Mouse (Mus musculus): Measurements from ENCODE around the gene Ttn. TPM values are rescaled to one million over a fixed set of nuclear protein-coding genes. Genes with fewer than 3 reads are reported as not detected.

Ttn gene
- total RNA-seq, 2 experiments from 2014 or later, result 0.54 to 1.3 TPM

DNA sequence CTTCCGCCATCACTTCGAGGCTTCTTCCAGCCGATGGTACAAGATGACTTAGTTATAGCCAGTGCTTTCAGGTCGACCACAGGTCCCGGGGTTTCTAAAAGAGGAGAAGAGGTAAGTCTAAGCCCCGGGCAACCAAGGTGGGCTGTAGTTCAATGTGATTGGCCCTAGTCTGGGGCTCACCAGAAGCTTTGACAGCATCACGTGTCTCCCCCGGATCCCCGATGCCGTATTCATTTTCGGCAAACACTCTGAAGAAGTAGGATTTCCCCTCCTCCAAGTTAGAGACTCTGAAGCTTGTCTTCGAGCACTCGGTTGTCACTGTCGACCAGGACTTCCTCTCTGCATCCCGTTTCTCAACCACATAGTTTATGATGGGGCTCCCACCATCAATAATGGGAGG lies 225.9 kb downstream of the Ttn start:
- DNase-seq (ENCODE audit: extremely low spot score in 1 of 2, low spot score in 2 of 2), result no peak
- intact Hi-C loops (cut with DNase I), result no loop called here
- no peak overlapping the region for H3K27ac ChIP-seq
- TF ChIP-seq CTCF (IDR thresholded peaks at IDR 0.05), result no peak
- no peak overlapping the region for H3K4me3 ChIP-seq

DNA sequence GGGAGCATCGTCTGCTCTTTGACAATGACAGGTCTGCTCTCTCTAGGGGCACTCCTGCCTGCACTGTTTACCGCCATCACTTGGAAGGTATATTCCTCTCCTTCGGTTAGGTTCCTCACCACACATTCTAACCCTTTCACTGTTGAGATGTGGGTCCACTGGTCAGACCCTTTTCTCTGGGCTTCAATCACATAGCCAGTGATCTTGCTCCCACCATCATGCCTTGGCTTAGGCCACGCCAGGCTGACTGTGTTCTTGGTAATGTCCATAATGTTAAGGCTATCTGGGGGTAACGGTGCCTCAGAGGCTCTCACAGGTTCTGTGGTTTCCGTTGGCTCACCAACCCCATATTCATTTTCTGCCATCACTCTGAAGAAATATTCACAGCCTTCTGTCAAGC lies 230.4 kb downstream of the Ttn start:
- intact Hi-C loops (cut with DNase I), result no loop called here
- no peak overlapping the region for H3K27ac ChIP-seq
- no peak for TF ChIP-seq CTCF (IDR thresholded peaks at IDR 0.05)
- H3K4me3 ChIP-seq, result no peak overlapping the region
- DNase-seq (ENCODE audit: extremely low spot score in 1 of 2, low spot score in 2 of 2), result no peak

DNA sequence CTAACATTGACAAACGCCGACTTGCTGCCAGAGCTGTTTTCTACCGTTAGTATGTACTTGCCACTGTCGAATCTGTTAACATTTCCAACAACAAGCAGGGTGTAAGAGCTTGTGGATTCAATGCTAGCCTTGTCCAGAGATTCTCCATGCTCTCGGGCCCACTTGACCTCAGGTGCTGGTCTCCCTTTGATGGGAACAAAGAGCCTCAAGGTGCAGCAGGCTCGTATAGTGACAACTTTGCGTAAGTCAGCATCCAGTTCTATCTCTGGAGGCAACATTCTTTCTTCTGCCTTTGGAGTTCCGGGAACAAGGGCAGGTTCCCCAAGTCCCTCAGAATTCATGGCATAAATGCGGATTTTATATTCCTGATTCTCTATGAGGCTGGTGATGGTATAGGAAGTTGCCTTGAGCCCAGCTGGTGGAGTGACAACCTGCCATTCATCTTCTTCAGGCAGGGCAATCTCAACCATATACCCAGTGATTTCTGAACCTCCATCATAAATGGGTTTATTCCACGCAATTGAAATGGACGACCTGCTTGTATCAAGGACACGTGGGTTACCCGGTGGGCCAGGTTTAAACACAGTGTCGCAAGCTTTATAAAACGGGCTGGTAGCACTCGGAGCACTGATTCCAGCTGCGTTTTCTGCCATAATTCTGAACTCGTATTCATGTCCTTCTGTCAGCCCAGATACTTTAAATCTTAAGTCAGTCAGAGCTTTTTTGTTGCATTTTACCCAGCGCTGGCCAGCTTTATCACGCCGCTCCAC lies 232.8 kb downstream of the Ttn start:
- DNase-seq (ENCODE audit: extremely low spot score in 1 of 2, low spot score in 2 of 2), result no peak
- TF ChIP-seq CTCF (IDR thresholded peaks at IDR 0.05), result no peak
- no peak overlapping the region for H3K27ac ChIP-seq
- H3K4me3 ChIP-seq, result no peak overlapping the region
- intact Hi-C loops (cut with DNase I), result no loop called here

DNA sequence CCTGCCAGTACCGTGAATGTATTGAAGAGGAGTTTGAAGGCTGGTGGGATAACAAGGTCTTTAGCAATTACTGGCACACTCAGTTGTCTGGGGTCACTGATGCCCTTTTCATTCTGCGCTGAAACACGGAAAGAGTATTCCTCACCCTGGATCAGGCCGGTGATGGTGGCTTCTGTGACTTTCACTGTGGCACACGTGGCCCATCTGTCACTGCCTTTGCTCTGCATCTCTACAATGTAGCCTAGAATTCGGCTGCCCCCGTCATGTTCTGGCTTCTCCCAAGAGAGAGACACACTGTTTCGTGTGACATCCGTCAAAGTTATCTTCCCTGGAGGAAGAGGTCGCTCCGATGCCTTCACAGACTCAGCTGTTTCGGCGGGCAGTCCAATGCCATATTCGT lies 233.7 kb downstream of the Ttn start:
- intact Hi-C loops (cut with DNase I), result no loop called here
- no peak for TF ChIP-seq CTCF (IDR thresholded peaks at IDR 0.05)
- no peak for DNase-seq (ENCODE audit: extremely low spot score in 1 of 2, low spot score in 2 of 2)
- Histone ChIP-seq H3K27ac (no peak overlapping the region), H3K4me3 (no peak overlapping the region)

DNA sequence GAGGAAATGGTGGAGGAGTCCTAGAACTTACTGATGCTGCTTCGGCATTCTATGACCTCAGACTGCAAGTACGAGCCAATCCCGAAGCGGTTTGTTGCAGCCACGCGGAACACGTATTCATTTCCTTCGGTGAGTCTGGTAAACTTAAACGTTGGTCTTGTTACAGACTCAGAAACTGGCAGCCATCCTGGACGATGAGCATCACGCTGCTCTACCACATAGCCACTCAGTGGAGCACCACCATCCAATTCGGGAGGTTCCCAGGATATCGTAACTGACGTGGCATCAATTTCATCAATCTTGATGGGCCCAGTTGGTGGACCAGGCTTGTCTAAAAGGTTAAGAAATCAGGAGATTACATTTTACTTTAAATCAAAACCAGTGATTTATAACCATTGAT lies 262.7 kb downstream of the Ttn start:
- no peak for TF ChIP-seq CTCF (IDR thresholded peaks at IDR 0.05)
- Histone ChIP-seq H3K27ac (no peak overlapping the region), H3K4me3 (no peak overlapping the region)
- no peak for DNase-seq (ENCODE audit: extremely low spot score in 1 of 2, low spot score in 2 of 2)
- intact Hi-C loops (cut with DNase I), result no loop called here

DNA sequence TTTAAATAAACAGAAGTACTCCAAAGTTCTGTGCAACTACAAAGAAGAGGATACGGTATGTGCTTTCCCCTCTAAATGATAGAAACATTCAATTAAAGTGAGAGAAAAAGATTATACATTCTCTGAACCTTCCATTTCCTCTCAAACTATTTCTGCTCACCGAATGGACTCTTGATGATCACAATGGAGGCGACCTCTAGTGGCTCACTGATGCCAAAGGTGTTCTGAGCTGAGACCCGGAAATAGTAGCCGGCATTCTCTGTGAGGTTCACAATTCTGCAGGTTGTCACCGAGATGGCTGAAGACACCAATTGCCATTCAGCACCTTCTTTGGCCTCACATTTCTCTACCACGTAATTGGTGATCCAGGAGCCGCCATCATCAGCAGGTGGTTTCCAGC lies 267.4 kb downstream of the Ttn start:
- Histone ChIP-seq H3K4me3 (no peak overlapping the region), H3K27ac (no peak overlapping the region)
- no peak; the same call in 1 of the 2 replicates for TF ChIP-seq CTCF (IDR thresholded peaks at IDR 0.05)
- no peak for DNase-seq (ENCODE audit: extremely low spot score in 1 of 2, low spot score in 2 of 2)
- intact Hi-C loops (cut with DNase I), result no loop called here

DNA sequence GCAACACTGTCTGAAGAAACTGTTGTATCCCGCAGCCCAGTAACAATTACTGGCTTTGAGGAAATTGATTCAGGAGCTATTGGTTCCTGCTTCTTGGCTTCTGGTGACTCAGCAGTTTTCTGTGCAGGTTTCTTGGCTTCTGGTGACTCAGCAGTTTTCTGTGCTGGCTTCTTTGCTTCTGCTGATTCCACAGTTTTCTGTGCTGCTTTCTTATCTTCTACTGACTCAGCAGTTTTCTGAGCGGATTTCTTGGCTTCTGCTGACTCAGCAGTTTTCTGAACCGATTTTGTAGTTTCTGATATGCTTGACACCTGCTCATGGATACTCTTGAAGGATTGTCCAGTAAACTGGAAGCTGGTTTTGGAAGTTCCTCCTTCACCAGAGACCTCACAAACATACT lies 273.8 kb downstream of the Ttn start:
- TF ChIP-seq CTCF (IDR thresholded peaks at IDR 0.05), result no peak
- no peak for DNase-seq (ENCODE audit: extremely low spot score in 1 of 2, low spot score in 2 of 2)
- Histone ChIP-seq H3K27ac (no peak overlapping the region), H3K4me3 (no peak overlapping the region)
- intact Hi-C loops (cut with DNase I), result no loop called here

DNA sequence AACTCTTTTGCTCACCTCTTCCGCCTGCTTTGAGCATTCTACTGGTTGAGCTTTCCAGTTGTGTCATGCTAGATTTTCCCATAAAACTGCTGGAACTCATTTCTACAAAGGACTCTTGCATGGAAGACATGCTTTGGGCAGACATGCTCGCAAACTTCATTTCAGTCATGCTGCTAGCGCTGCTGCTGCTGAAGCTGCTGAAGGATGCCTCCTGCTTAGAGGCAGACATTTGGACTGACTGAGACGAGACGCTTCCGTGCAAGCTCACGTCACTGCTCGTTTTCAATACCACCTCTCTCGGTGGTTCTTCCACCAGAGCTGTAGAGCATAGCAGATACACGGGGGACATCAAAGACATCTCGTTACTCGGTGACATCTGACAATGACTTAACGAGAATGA lies 276.7 kb downstream of the Ttn start:
- TF ChIP-seq CTCF (IDR thresholded peaks at IDR 0.05), result no peak
- Histone ChIP-seq H3K4me3 (no peak overlapping the region), H3K27ac (no peak overlapping the region)
- DNase-seq (ENCODE audit: extremely low spot score in 1 of 2, low spot score in 2 of 2), result no peak
- intact Hi-C loops (cut with DNase I), result no loop called here

DNA sequence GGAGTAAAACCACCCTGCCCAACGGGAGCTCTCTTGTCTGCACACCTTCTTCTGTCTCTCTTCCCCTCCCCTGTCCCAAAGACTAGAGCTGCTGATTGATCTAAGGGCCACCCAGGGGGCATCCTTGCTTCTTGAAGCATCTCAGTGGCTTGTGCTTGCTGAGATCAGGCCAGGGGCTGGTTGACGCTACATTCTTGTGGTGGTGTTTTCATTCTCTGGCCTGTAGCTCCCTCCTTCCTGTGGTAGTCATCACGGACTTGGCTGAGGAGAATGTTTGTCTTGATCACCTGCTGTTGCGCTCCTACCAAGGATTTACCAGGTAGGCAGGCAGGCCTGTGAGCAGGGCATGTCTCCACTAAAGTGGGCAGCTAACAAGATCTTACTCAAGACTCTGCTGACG lies 279.6 kb downstream of the Ttn start:
- no peak for DNase-seq (ENCODE audit: extremely low spot score in 1 of 2, low spot score in 2 of 2)
- no peak overlapping the region for H3K27ac ChIP-seq
- intact Hi-C loops (cut with DNase I), result no loop called here
- no peak for TF ChIP-seq CTCF (IDR thresholded peaks at IDR 0.05)
- no peak overlapping the region for H3K4me3 ChIP-seq

DNA sequence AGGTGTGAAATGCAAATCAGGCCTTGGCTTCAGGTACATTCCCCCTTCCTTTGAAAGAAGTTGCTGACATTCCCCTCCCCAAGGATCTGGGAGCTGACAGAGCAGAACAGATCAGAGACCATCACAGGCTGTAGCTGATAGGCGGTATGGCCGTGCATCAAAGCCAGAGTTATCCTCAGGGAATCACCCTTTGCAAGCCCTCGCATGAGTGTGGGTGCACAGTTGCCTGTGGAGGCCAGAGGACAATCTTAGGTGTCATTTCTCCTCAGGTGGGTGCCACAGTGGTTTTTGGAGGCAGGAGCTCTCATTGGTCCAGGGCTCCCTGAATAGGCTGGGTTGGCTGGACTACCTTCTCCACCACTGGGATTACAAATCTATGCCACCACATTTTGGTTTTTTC lies 280.2 kb downstream of the Ttn start:
- Histone ChIP-seq H3K4me3 (no peak overlapping the region), H3K27ac (no peak overlapping the region)
- no peak for TF ChIP-seq CTCF (IDR thresholded peaks at IDR 0.05)
- intact Hi-C loops (cut with DNase I), result no loop called here
- no peak for DNase-seq (ENCODE audit: extremely low spot score in 1 of 2, low spot score in 2 of 2)

DNA sequence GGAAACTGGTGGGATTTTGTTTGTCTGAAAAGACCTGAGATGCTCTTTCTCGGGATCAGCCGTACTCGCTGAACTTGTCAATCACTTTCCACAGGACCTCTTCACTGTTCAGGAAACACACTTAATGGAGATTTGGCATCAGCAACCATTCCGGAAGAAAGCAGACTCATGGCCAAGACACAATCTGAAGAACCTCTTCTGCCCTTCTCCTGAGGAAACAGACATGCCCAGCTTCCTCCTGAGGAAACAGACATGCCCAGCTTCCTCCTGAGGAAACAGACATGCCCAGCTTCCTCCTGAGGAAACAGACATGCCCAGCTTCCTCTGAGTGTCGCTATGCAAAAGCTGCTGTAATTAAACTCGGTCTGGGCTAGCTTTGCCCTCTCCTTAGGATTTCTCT lies 287.1 kb downstream of the Ttn start:
- intact Hi-C loops (cut with DNase I), result no loop called here
- no peak for DNase-seq (ENCODE audit: extremely low spot score in 1 of 2, low spot score in 2 of 2)
- H3K27ac ChIP-seq, result no peak overlapping the region
- no peak overlapping the region for H3K4me3 ChIP-seq
- TF ChIP-seq CTCF (IDR thresholded peaks at IDR 0.05), result no peak

DNA sequence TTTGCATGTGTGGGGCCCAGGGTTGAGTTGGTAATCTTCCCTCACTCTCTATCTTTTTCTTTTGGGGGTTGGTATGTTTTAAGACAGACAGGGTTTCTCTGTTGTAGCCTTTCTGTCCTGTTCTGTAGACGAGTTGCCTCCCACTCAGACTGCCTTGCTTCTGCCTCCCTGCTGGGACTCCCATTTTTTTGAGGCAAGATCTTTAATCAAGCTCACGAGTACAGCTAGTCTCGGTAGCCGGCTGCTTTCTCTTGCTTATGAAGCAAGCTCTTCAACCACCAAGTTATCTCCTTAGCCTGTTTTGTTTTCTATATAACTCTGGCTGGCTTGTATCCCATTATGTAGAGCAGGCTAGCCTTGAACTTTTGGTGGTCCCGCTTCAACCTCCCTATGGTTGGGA lies 288.6 kb downstream of the Ttn start:
- intact Hi-C loops (cut with DNase I), result no loop called here
- Histone ChIP-seq H3K27ac (no peak overlapping the region), H3K4me3 (no peak overlapping the region)
- no peak for DNase-seq (ENCODE audit: extremely low spot score in 1 of 2, low spot score in 2 of 2)
- TF ChIP-seq CTCF (IDR thresholded peaks at IDR 0.05), result no peak

DNA sequence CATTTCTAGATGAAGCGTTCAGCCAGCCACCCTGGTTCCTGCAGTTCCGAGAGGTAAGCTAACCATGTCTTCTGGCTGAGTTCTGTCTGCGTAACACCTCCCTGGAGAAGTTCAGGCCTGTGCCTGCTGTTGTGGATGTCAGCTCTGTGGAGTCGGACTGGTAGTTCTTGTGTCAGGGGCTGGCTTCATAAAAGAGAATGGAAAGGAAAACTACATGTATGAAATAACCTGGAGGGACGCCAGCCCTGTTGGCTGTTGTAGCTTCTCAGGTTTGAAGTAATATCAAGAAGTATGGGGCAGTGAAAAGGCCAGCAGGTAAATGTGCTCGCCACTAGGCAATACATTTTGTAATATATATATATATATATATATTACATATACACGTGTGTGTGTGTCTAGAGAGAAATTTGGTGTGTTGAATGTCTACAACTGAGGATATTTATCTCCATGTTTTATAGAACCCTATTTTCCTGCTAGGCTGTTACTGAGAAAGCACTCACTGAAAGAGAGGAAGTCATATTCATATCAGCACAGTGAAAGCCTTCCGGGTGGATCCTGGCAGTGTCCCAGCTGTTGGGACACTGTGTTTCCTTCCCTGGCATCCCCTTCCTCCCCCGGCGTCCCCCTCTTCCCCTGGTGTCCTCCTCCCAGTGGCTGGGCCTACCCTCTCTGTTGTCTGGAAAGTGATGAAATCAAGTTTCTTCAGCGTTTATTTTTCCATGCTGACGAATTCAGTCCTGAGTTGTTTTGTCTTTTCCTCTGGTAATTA lies 291.7 kb downstream of the Ttn start:
- TF ChIP-seq CTCF (IDR thresholded peaks at IDR 0.05), result no peak
- no peak overlapping the region for H3K27ac ChIP-seq
- intact Hi-C loops (cut with DNase I), result no loop called here
- no peak for DNase-seq (ENCODE audit: extremely low spot score in 1 of 2, low spot score in 2 of 2)
- H3K4me3 ChIP-seq, result no peak overlapping the region

Measured in left cerebral cortex, adult 2 months (tissue).